Mouse (Mus musculus) G1E (cell line): Measurements from ENCODE around the gene Hist1h2bh. TPM values are rescaled to one million over a fixed set of nuclear protein-coding genes. Genes with fewer than 3 reads are reported as not detected.
A peak's percentile ranks its signal among the peaks of the same experiment; 100 is the strongest.

Experiments
- ATAC-seq: 2 replicates; pipeline ENCODE4 v1.8.0; 2016; ENCODE audit warnings: mild to moderate bottlenecking; ENCODE audit not compliant: insufficient number of reproducible peaks, poor library complexity, low FRiP score, severe bottlenecking; ENCODE audit errors: extremely low read depth
- DNase-seq: peaks from one replicate; pipeline ENCODE4 v3.0.0; 2012; ENCODE audit warnings: low spot score
- H3K27me3 ChIP-seq: 2 replicates; pipeline ENCODE4 v1.6.1; 2012; ENCODE audit warnings: mild to moderate bottlenecking, low read length, inconsistent platforms; ENCODE audit not compliant: insufficient read depth
- H3K36me3 ChIP-seq: replicated peaks from 2 replicates; pipeline ENCODE3; 2012; ENCODE audit warnings: mild to moderate bottlenecking, inconsistent platforms
- H3K4me1 ChIP-seq: 2 replicates; pipeline ENCODE4 v1.6.1; 2012; ENCODE audit warnings: low read depth, low read length, inconsistent platforms, mixed read lengths; ENCODE audit not compliant: insufficient read depth
- H3K4me3 ChIP-seq: 2 replicates; pipeline ENCODE4 v1.5.1; 2012; ENCODE audit warnings: low read depth, mild to moderate bottlenecking, inconsistent platforms, low read length, moderate library complexity, mixed read lengths
- H3K9me3 ChIP-seq: replicated peaks from 2 replicates; pipeline ENCODE4 v1.6.1; 2012; ENCODE audit warnings: inconsistent platforms
- CTCF ChIP-seq: IDR thresholded peaks from 2 replicates; pipeline ENCODE4 v1.5.1; 2012; ENCODE audit warnings: low read depth, low read length, inconsistent platforms, mixed read lengths
- GATA1 ChIP-seq: IDR thresholded peaks from 2 replicates; pipeline ENCODE4 v1.6.1; 2012; ENCODE audit warnings: borderline replicate concordance, low read length, inconsistent platforms, mixed read lengths
- GATA2 ChIP-seq: IDR thresholded peaks from 2 replicates; pipeline ENCODE4 v1.6.1; 2012; ENCODE audit warnings: low read depth, low read length, inconsistent platforms, borderline replicate concordance
- POLR2AphosphoS5 ChIP-seq: IDR thresholded peaks from 2 replicates; pipeline ENCODE4 v1.6.1; 2012; ENCODE audit warnings: low read depth, low read length, inconsistent platforms; ENCODE audit not compliant: insufficient replicate concordance
- TAL1 ChIP-seq: conservative IDR thresholded peaks from 2 replicates; pipeline ENCODE4 v1.6.1; 2012; ENCODE audit warnings: low read depth, low read length, inconsistent platforms, mixed read lengths
- polyA plus RNA-seq: library from polyadenylated mRNA; stranded (reverse); fragments of >175 nt; gene quantifications from 2 replicates; pipeline ENCODE4 v1.2.3, GENCODE M21; 2012
- total RNA-seq, 2 experiments: library from RNA; stranded (forward) in 1 of 2; stranded (reverse) in 1 of 2; fragments of 200-1000 nt in 1 of 2; fragments of >200 nt in 1 of 2; fragmentation: Nextera tagmentation in 1 of 2; gene quantifications; 2 replicates each; pipeline ENCODE4 v1.2.3; 2014 to 2017

Gene Hist1h2bh
- total and polyA plus RNA-seq, 3 experiments: 0.91 to 77.6 (median 41.6) TPM

DNA sequence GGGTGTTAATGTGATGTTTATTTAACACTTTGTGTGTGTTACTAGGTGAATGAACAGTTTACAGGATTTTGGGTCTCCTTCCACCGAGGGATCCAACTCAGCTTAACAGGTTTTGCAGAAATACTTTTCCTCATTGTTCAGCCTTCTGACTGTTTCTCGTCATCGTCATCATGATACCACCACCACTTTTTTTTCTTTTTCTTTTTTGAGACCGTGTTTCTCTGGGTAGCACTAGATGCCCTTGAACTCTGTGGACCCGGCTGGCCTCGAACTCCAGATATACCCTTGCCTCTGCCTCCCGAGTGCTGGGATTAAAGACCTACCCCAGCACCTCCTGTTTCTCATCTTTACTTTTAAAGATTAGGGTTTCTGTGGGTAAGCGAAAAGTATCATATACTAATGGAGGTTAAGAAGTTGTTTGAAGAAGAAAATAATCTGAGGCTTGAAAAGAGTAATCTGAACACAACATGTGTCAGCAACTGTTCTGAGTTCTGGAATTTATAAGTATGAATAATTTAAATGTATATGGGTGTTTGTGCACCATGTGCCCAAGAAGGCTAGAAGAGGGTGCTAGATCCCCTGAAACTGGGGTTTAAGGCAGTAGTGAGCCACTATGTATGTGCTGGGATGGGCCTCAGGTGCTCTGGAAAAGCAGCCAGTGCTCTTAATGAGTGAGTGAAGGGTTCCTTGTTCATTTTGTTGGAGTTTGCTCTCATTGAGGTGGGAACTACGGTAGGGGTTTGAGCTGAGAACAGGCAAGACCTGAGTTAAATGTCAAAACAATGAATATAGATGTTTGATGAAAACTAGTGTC lies 10.7 kb downstream of the Hist1h2bh start:
- TF ChIP-seq GATA2: no peak
- no peak for TF ChIP-seq GATA1
- TF ChIP-seq CTCF: no peak
- no peak for TF ChIP-seq TAL1
- peak; percentile 95; the same call in 1 of the 2 replicates for TF ChIP-seq POLR2AphosphoS5
- ATAC-seq (no peak), DNase-seq (no peak)
- Histone ChIP-seq H3K4me1 (peaks cover 25% of the 10 kb centered on the region), H3K9me3 (no peaks in the 10 kb centered on the region), H3K4me3 (peak overlapping the region; percentile 69; the same call in 1 of the 2 replicates), H3K36me3 (no peaks in the 10 kb centered on the region), H3K27me3 (no peaks in the 10 kb centered on the region)

DNA sequence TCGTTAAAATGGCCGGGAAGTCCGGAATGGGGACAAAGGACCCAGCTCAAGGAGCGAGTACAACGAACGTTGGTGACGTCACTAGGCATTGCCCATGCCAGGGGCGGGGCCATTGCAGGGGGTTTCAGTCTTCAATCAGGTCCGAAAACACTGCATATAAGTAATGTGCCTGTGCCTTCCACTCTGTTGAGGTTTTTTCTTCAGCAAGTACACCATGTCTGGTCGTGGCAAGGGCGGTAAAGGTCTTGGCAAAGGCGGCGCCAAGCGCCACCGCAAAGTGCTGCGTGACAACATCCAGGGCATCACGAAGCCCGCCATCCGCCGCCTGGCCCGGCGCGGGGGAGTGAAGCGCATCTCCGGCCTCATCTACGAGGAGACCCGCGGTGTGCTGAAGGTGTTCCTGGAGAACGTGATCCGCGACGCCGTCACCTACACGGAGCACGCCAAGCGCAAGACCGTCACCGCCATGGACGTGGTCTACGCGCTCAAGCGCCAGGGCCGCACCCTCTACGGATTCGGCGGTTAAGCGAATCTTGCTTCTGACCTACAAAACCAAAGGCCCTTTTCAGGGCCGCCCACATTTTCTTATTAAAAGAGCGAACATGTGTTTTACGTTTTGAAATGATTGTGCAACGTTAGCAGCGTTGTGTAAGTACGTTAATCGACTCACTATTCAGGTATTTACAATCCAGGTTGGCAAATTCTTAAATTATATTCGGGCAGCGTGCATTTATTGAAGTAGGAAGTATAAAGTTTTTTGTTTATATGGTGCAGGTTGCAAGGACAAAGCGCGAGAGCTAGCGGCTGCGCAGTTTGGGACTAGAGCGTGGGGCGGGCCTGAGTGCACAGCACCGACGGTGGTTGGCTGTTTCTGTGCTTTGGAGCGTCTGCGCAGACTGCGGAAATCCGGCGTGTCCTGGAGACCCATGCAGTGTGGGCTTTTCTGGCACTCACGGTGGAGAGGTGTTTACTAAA lies 12.0 kb downstream of the Hist1h2bh start, which contains the start of gene Hist1h4h:
Gene Hist1h4h (plus strand): TSS at position 150 of the 975 bp plus-strand sequence.
- no peaks in the 10 kb centered on the region for H3K9me3 ChIP-seq
- peak within 1 kb of the TSS; percentile 69 for H3K4me3 ChIP-seq
- DNase-seq (peak; percentile 51), ATAC-seq (peak; percentile 43)
- peaks cover 26% of the 10 kb centered on the region for H3K4me1 ChIP-seq
- no peaks in the 10 kb centered on the region for H3K36me3 ChIP-seq
- no peaks in the 10 kb centered on the region for H3K27me3 ChIP-seq
- no peak for TF ChIP-seq CTCF
- TF ChIP-seq POLR2AphosphoS5: peak; percentile 98

DNA sequence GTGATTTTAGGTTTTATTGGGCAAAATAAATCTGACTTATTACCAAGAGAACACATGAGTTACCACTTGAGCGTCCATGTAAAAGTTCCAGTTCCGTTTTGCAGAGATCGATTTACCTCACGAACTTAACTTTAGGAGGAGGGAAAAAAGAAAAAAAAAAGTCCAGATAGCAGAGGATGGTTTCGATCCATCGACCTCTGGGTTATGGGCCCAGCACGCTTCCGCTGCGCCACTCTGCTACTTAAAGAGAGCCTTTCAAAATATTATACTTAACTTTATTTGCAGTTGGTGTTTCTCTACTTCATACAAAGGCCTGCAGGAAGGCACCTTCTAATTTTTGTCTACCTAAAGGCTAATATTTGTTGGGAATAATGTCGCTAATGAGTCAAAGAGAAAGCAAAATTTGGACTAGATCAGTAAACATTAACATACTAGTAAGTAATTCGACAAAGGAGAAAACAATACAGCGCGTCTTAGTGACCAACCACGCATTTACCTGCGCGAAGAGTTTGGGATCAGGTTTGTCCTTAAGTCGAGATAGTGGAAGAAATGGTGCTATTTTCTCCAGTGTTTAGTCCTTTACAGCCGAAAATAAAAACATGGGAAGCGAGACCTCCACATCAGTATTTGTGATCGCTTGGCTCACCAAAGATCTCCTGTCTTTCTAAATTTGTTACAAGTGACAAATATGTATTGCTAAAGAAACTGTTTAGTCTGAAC lies 12.9 kb downstream of the Hist1h2bh start:
- TF ChIP-seq CTCF (no peak), POLR2AphosphoS5 (no peak), GATA2 (no peak), GATA1 (no peak), TAL1 (no peak)
- Histone ChIP-seq H3K4me1 (peaks cover 33% of the 10 kb centered on the region), H3K9me3 (no peaks in the 10 kb centered on the region), H3K4me3 (peak overlapping the region; percentile 69), H3K36me3 (no peaks in the 10 kb centered on the region), H3K27me3 (no peaks in the 10 kb centered on the region)
- no peak for ATAC-seq
- no peak for DNase-seq

DNA sequence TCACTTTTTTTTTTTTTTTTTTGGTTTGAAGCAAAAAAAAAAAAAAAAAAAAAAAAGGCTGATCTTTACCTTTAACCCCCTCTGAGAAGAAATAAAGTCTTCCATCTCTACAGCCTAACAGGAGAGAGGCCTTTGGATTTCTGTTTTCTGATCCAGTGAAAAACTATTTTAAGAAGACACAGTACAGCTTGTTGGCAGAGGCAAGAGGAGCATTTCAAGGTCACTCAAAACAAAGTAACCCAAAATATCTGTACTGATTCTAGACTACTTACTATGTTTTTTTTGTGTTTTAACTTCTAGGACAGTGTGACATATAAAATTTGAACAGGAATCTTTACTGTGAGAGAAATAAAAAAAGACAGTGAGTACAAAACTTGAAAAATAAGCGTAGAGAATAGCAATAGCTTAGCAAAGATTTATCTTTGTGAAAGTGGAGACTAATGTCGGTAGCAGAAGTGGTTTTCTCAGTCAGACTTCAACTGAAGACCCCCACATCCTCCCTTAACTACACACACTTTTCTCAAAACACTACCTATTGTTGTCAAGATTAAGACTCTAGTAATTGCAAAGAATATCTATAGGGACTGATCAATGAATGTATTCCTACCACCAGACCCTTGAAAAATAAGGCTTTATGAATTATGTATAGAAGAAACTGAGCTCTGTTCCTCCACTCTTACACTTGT lies 13.6 kb downstream of the Hist1h2bh start:
- ATAC-seq (no peak), DNase-seq (no peak)
- H3K4me1 ChIP-seq: peaks cover 40% of the 10 kb centered on the region
- H3K9me3 ChIP-seq: no peaks in the 10 kb centered on the region
- TF ChIP-seq POLR2AphosphoS5 (no peak), GATA2 (no peak), CTCF (no peak), GATA1 (no peak), TAL1 (no peak)
- peak overlapping the region; percentile 35; the same call in 1 of the 2 replicates for H3K4me3 ChIP-seq
- no peaks in the 10 kb centered on the region for H3K27me3 ChIP-seq
- H3K36me3 ChIP-seq: no peaks in the 10 kb centered on the region

DNA sequence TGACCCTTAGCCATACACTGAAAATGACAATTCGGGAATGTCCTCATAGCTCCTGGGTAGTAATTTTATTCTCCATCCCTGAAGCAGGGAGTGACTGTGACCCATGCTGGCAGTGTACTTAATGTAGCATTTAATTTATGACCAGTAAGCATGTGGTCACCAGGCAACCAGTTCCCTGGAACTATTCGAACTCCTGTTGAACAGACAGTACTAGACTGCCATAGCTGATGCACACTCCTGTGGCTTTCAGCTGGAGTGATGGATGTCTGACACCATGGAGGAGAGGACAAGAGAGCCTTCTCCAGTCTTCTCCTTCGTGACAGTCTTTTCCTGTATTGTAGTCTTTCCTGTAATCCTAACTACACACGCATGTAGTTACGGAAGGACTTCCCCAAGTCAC lies 14.2 kb downstream of the Hist1h2bh start:
- TF ChIP-seq CTCF: no peak
- no peak for TF ChIP-seq POLR2AphosphoS5
- no peak for TF ChIP-seq GATA1
- TF ChIP-seq GATA2: no peak
- TF ChIP-seq TAL1: no peak
- ATAC-seq: no peak
- Histone ChIP-seq H3K4me3 (no peak overlapping the region), H3K9me3 (no peaks in the 10 kb centered on the region), H3K36me3 (no peaks in the 10 kb centered on the region), H3K4me1 (peaks cover 44% of the 10 kb centered on the region), H3K27me3 (no peaks in the 10 kb centered on the region)
- no peak for DNase-seq
